Mouse (Mus musculus): ENCODE data around the gene Dock1. TPM values are rescaled to one million over a fixed set of nuclear protein-coding genes. Genes with fewer than 3 reads are reported as not detected.

The Dock1 gene
- total RNA-seq, 1 experiment from 2014 or later: 1.4 TPM

DNA sequence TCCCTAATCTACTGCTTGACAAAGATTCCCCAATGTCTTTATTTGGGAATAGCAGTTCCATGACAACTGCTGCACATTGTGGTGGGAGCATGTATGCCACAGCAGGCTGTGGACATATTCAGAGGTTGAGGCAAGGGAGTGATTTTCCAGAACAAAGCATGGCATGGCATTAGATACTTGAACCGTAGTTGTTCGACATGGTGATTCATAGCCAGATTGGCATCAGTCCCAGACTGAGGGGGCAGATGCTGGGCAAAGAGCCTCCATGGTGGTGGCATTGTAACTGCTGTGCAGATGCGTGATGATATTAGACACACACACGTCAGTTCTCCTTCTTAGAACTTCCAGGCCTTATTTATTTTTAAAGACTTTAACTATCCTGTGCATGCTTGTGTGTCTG is 129.6 kb downstream of the Dock1 start:
- no peak for ATAC-seq (ENCODE audit: extremely low read depth, insufficient number of reproducible peaks, low FRiP score, poor library complexity, severe bottlenecking)

DNA sequence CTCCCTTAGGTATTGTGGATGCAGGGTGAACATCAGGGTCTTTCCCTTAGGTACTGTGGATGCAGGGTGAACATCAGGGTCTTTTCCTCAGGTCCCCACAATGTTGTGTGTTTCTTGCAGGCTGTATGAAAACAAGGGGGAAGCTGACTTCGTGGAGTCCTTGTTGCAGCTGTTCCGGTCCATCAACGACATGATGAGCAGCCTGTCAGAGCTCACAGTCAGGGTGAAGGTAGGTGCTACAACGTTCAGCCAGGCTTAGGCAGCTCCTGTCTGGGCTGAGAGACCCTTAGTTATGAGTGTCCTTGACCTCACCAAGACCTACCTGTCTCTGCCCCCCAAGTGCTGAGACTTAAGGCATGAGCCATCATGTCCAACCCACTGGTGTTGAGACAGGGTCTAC is 134.0 kb downstream of the Dock1 start:
- no peak for ATAC-seq (ENCODE audit: extremely low read depth, insufficient number of reproducible peaks, low FRiP score, poor library complexity, severe bottlenecking)

DNA sequence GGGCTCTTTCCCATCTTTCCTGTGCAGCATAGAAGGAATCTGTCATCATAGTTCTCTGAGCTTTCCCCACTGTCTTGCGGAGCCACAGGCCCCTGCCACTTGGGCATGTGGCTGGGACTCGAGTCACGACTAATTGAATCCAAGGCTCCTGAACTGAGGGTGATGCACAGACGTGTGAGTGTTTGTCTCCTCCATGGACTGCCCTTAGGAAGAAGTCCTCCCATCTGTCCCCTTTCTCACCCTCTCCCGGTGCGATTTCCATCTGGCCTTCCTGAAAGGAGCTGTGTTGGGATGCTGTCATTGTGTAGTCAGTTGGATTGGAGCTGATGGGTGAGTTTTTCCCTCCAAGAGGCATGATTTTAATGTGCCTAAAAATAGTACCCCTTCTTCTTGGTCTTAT is 136.3 kb downstream of the Dock1 start:
- no peak for ATAC-seq (ENCODE audit: extremely low read depth, insufficient number of reproducible peaks, low FRiP score, poor library complexity, severe bottlenecking)

DNA sequence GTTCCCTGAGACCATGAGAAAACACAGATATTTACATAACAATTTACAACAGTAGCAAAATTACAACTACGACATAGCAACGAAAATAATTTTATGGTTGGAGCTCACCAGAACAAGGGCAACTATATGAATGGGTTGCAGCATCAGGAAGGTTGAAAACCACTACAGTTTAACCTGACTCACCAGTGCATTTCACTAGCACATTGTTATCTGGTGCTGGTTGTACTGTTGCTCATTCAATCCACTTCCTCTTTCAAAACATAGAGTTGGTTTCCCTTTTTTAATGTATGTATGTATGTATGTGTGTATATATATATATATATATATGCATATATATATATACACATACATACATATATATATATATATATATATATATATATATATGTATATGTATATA is 138.0 kb downstream of the Dock1 start:
- no peak for ATAC-seq (ENCODE audit: extremely low read depth, insufficient number of reproducible peaks, low FRiP score, poor library complexity, severe bottlenecking)

DNA sequence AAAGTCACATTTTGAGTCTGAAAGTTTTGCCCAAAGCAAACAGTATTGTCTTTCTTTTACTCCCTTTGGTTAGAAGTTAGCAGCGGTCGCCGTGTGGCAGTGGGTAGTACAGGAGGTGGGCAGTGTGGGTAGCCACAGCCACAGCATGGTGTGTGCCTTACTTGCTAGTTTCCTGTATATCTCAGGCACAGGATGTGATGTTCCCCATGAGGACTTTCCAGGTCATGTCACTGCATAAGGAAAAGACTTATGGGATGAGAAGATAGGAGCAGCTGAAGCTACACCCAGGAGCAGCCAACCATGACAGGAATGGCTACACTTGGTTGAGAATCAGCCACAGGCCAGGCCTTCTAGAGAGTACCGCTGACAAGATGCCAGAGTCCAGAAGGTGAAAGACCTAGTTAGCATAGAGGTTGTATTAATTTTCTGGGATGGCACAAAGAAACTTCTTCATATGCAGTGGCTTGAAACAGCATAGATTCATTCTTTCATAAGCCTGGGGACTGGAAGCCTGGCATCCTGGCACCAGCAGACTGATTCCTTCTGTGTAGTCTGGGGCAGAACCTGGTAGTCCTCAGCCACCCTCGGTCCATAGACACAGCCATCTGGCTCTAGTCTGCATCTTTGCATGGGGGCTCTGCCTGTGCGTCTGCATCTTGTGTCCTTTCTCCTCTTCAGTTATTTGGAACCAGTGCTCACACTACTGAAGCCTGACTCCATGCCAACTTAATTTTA is 139.0 kb downstream of the Dock1 start:
- no peak for ATAC-seq (ENCODE audit: extremely low read depth, insufficient number of reproducible peaks, low FRiP score, poor library complexity, severe bottlenecking)

DNA sequence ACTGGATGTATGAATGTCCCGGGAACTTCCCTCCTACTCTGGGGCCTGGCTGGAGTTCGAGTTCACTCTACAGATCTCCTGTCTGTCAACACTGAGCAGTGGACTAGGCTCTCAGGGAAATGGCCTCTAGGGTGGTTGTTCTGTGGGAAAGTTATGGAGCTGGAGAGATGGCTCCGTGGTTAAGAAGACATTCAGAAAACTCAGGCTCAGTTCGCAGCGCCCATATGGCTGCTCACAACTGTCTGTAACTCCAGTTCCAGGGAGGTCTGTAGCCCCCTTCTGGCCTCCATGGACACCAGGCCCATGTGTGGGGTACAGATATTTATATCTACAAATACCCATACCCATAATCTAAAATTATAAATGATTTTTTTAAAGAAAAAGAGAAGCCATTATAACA is 148.0 kb downstream of the Dock1 start:
- ATAC-seq (ENCODE audit: extremely low read depth, insufficient number of reproducible peaks, low FRiP score, poor library complexity, severe bottlenecking): no peak

DNA sequence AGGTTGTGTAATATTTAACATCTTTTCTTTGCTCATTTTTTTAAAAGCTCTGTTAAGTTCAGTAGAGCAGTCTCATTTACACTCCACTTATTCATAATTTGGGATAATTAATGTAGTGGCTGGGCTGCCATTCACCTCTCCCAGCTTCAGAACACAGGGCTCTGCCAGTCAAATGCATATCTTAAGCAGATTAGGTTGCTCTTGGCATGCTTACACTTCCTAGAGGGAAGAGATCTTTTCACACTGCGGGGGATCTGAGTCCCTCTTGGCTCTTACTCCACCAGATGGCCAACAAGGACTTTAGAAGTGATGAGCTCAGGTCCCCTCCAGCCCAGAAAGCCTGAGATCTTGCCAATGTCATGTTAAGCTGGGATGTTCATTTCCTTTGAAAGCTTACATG is 150.8 kb downstream of the Dock1 start:
- ATAC-seq (ENCODE audit: extremely low read depth, insufficient number of reproducible peaks, low FRiP score, poor library complexity, severe bottlenecking): no peak

DNA sequence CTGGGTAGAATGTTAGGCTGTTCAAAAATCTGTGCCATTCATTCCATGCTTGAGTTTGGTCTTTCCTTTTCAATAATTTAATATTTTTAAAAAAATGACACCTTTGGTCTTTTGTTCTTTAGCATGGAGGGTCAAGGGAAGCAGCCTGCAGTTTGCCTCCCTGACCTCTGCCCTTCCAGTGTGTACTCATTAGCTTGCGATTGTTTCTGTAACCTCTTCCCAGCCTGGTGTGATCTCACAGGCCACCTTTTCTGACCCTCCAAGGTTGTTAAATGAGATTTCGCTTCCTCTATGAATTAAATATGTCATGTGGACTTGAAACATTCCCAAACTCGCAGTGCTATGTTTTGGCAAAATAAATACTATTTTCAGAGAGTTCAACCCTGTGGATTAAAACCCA is 151.6 kb downstream of the Dock1 start:
- ATAC-seq (ENCODE audit: extremely low read depth, insufficient number of reproducible peaks, low FRiP score, poor library complexity, severe bottlenecking): no peak

DNA sequence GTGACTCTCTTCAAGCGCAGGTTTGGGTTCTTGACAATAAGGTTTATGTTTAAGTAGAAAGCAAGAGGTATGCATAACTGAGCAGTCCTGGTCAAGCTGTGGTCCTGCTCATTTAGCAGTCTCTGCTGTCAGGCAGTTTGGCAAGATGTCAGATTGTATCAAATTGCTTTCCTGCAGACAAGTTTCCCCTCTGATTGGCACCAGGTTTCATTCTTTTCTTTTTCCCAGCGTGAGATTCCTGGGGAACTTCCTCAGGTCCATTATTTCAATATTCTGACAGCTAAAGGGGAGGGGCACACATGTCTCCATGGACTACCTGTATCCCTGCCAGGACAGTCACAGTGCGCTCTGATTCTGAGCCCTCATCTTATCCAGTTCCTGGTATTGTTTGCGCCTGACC is 153.4 kb downstream of the Dock1 start:
- ATAC-seq (ENCODE audit: extremely low read depth, insufficient number of reproducible peaks, low FRiP score, poor library complexity, severe bottlenecking): no peak

DNA sequence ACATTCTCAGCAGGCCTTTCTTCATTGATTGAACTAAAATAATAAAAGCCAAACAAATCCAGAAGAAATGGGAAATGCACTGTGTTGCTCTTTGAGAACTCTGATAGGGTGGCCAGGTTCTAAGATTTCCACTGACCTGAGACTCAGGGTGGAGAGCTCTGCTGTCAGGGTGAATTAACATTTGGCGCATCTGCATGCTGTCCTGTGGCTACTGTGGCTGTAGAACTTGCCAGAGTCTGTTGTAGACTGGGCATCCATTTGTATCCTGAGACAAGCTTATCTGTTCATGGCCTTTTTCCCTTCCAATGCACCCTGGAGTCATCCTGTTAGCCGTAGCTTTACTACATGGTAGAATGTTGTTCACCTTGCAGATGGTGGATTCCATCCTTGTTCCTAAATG is 169.6 kb downstream of the Dock1 start:
- no peak for ATAC-seq (ENCODE audit: extremely low read depth, insufficient number of reproducible peaks, low FRiP score, poor library complexity, severe bottlenecking)

DNA sequence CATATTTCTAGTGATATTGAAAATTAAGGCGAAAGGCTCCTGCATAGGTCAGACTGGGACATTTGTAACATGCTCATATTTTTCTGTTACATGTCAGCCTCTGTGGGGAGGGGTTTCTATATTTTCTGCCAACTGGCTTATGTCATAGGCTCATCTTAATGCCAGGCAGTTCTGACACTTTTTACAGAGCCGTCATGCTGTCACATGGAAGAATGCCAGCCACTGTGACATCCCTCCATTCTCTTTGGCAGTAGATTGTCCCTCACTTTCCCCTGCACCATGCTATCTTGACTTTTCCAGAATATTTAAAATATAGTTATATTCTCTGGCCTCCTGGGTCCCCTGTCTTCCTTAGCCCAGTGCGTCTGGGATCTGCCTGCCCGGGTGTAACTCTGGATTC is 172.3 kb downstream of the Dock1 start:
- ATAC-seq (ENCODE audit: extremely low read depth, insufficient number of reproducible peaks, low FRiP score, poor library complexity, severe bottlenecking): no peak

DNA sequence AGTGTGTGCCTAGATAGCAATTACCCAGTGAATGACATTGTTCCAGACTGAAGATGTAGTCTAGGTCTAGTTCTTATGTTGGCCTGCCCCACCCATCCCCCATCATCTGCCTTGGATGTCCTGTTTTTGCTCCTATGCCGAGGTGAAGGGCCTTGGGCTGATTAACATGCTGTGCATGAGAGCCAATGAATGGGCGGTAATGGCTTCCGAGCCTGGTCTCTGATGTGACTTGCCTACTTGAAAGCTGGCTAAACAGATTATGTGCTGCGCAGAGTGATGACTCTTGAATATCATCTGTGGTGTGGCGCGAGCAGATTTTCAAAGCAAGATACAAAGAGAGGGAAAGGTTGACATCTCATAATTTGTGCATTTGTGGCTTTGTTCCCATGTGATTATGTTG is 191.5 kb downstream of the Dock1 start:
- no peak for ATAC-seq (ENCODE audit: extremely low read depth, insufficient number of reproducible peaks, low FRiP score, poor library complexity, severe bottlenecking)

DNA sequence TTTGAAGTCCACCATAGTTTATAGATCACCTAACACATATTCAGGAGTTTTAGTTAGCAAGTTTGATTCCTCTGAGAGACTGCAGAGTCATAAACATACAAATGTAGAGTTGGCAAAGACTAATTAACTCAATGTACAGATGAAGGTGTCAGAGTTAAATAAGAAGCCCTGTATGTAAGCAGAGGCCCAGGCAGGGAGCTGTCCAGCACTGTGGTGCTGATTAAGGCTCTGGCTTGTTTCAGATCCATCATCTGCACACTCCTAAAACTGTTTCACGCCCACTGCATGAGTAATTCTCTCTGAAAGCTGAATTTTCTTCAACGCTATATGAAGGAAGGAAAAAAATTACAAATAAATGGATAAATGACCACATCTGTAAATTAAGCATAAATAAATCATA is 193.7 kb downstream of the Dock1 start:
- ATAC-seq (ENCODE audit: extremely low read depth, insufficient number of reproducible peaks, low FRiP score, poor library complexity, severe bottlenecking): no peak

DNA sequence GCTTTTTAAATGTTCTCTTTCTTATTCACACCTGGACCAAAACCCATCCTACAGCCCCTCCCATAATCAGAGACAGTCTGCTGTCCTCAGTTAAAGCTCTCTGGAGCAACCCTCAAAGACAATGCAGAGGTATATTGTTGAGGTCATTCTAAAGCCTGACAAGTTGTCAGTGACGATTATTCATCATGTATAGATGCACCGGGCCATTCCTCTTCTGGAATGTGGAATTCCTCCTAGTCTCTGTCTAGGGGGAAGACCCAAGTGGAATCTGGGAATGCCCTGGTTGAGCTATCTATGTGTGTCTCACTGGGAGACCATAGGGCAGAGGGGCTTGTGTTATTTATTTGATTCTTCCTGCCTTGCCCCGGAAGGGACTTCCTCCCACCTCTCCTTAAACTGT is 202.1 kb downstream of the Dock1 start:
- no peak for ATAC-seq (ENCODE audit: extremely low read depth, insufficient number of reproducible peaks, low FRiP score, poor library complexity, severe bottlenecking)

DNA sequence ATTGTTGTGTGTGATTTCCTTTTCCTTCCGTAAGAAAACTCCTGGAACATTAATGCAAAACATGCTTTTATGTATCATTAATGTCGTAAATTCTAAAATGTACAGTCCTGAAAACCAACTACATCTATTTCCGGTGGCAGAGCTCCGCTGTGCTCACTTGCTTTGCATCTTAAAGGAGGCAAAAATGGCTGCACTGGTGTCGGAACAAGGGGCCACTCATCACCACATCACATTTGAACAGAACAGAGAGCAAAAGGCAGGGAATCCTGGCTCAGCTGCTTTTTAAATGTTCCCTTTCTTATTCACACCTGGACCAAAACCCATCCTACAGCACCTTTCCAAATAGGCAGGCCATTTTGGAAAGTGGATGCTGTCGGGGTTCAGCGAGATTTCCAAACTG is 202.5 kb downstream of the Dock1 start:
- no peak for ATAC-seq (ENCODE audit: extremely low read depth, insufficient number of reproducible peaks, low FRiP score, poor library complexity, severe bottlenecking)

DNA sequence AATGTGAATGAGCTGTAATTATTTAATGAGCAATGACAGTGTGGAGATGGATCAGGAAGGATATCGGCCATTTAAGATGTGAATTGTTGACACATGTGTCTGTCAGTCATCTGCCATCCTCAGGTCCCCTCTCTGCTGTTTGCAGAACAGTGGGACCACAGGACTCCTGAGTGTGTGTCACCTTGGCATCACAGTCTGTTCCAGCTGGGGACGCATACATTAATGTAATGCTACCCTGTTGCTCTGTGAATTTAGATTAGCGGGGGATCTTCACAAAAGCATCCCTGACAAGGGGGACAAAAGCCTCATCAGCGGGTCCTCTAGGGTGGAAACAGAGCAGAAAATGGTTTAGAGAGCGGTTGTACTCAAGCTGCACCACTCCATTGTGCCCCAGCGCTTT is 208.5 kb downstream of the Dock1 start:
- ATAC-seq (ENCODE audit: extremely low read depth, insufficient number of reproducible peaks, low FRiP score, poor library complexity, severe bottlenecking): no peak

DNA sequence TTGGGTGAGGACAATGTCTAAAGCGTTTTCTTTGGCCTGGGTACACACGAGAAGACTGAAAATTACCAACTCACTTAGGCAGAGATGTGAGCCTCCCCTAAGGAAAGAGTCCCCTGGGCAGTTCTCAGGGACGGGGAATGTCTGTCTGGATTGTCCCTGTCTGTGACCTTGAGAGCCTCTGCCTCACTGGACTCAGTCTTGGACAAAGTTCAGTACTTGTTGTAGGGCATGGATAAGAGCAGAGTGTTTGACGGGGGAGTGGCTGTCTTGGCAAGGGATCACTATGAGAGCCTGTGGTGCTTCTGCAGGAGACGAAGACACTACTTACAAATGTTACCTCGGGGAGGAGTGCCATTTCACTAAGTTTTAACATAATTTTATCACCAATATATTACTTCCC is 210.0 kb downstream of the Dock1 start:
- ATAC-seq (ENCODE audit: extremely low read depth, insufficient number of reproducible peaks, low FRiP score, poor library complexity, severe bottlenecking): no peak

DNA sequence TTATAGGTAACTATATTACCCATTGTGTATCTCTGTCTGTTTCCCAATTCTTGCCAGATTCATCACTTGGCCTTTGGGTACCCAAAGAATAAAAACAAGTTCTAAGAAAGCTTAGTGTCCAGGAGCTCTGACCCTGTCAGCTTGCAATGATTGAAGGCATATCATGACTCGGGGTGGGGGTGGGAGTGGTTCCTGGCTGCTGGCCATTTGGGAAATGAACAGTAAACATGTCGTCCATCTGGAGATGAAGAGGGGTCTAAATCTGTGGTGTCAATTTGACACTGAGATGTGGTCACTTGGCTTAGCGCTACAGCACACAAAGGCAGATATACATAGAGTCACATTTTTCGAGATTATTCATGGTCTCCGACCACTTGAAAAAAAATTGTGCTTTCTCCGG is 213.1 kb downstream of the Dock1 start:
- ATAC-seq (ENCODE audit: extremely low read depth, insufficient number of reproducible peaks, low FRiP score, poor library complexity, severe bottlenecking): no peak

DNA sequence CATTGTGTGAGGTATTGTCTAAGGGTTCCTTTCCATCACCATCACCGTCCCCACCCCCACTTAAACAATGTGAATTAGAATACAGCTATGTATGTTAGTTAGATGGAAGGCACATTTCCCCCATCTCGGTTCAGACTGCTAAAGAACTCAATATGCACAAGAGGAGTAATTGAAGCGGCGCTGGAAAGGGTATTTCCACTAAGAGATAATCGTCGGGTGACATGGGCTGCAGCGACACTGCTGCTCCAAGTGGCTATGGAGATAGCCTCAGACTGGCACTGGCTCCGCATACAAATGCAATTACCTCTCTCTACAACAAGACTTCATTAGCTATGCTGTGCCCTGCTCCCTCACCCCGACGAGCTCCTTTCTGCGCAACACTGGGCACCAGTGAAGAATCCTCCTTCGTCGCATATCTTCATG is 222.0 kb downstream of the Dock1 start:
- ATAC-seq (ENCODE audit: extremely low read depth, insufficient number of reproducible peaks, low FRiP score, poor library complexity, severe bottlenecking): no peak

DNA sequence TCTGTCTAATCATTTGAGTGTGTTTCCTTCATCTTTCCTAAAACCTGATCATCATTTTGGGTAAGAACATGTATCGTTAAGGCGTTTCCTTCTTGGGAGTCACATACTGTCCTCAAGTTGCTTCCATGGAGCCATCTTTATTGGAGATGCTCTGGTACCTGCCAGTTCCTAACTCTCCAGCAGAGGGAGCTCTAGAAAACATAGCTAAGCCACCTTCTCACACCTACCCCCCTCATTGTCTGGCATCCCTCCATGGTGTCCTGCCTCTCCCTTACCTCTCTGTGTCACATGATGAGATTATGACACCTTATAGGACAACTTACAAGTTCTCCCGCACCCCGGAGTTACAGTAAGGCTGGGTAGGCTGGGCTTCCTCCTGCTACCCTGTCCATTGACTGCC is 222.5 kb downstream of the Dock1 start:
- no peak for ATAC-seq (ENCODE audit: extremely low read depth, insufficient number of reproducible peaks, low FRiP score, poor library complexity, severe bottlenecking)

DNA sequence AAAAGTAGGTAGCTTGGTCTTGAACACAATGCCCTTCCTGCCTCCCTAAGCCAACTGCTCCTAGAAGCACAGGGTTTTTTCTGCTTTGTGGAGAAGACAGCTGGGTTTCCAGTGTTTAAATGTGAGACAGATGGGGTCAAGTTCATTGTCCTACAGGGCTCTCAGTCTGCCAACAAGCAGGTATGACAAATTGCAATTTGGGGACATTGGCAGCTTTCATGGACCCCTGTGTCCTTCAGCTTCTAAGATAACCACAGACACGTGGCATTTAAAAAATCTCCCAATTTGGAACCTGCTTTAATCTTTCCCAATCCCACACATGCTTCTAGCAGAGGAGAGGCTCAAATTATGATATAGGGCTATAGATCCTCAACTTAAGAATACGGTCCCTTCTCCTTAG is 224.2 kb downstream of the Dock1 start:
- ATAC-seq (ENCODE audit: extremely low read depth, insufficient number of reproducible peaks, low FRiP score, poor library complexity, severe bottlenecking): no peak
